Mouse (Mus musculus) T-helper 1 cell (primary cell): ENCODE data around the gene Cypt2.
"Not testable (repeated sequence)": the region's sequence is repeated elsewhere in the genome, so short reads cannot be mapped to it uniquely, and the experiment has no call there.

ENCODE experiments used
- in situ Hi-C: fragments of 300-600 bp; cut with MboI, MseI; formaldehyde crosslinking; loops from one replicate; pipeline ENCODE4 v1.15.1; 2025; ENCODE audit warnings: high pct_unique_total_duplicates

The Cypt2 gene

GRCm38 (mm10) chrX:105499472-105499871, at the start of gene Cypt2:
Cypt2 (plus strand) TSS chrX:105499772.
- in situ Hi-C loops = not testable (repeated sequence)

GRCm38 (mm10) chrX:105546234-105546633, 46.7 kb downstream of the Cypt2 start:
- in situ Hi-C loops = no loop called here
